Mouse (Mus musculus) testis, adult 2 months (tissue): Measurements from ENCODE around the gene Tbcc. TPM values are rescaled to one million over a fixed set of nuclear protein-coding genes. Genes with fewer than 3 reads are reported as not detected.

Experiments used
- H3K27ac ChIP-seq: fragments of 200-500 bp; 2 replicates; pipeline ENCODE4 v1.5.1; 2012; ENCODE audit warnings: low read depth, low read length; ENCODE audit not compliant: control insufficient read depth, insufficient read depth
- H3K27me3 ChIP-seq: fragments of 200-500 bp; 2 replicates; pipeline ENCODE4 v1.6.1; 2012; ENCODE audit warnings: mild to moderate bottlenecking, low read length, moderate library complexity; ENCODE audit not compliant: control insufficient read depth, insufficient read depth
- H3K36me3 ChIP-seq: fragments of 200-500 bp; 2 replicates; pipeline ENCODE4 v1.6.1; 2012; ENCODE audit warnings: mild to moderate bottlenecking, low read length; ENCODE audit not compliant: control insufficient read depth, insufficient read depth
- H3K4me1 ChIP-seq: fragments of 200-500 bp; 2 replicates; pipeline ENCODE4 v1.6.1; 2012; ENCODE audit warnings: low read length; ENCODE audit not compliant: control insufficient read depth, insufficient read depth
- H3K4me3 ChIP-seq: fragments of 200-500 bp; 2 replicates; pipeline ENCODE4 v1.5.1; 2012; ENCODE audit warnings: low read depth, mild to moderate bottlenecking, low read length, moderate library complexity, mixed read lengths; ENCODE audit not compliant: control insufficient read depth
- CTCF ChIP-seq: fragments of 200-500 bp; IDR thresholded peaks from 2 replicates; pipeline ENCODE4 v1.5.1; 2012; ENCODE audit warnings: low read depth, mild to moderate bottlenecking, inconsistent platforms, low read length, moderate library complexity; ENCODE audit not compliant: control insufficient read depth, insufficient read depth, insufficient replicate concordance
- POLR2A ChIP-seq: fragments of 200-500 bp; IDR thresholded peaks from 2 replicates; pipeline ENCODE4 v1.6.1; 2012; ENCODE audit warnings: low read depth, mild to moderate bottlenecking, inconsistent platforms, low read length, moderate library complexity; ENCODE audit not compliant: control insufficient read depth
- polyA plus RNA-seq: library from polyadenylated mRNA; depleted of rRNA; stranded (reverse); fragments of >200 nt; gene quantifications from 2 replicates; pipeline ENCODE4 v1.2.3, GENCODE M21; 2012

Tbcc gene
- polyA plus RNA-seq, 1 experiment, result 54.5 TPM

GRCm38 (mm10) chr17:46890843-46891594 is 535 bp downstream of the Tbcc start:
- TF ChIP-seq CTCF, result no peak
- TF ChIP-seq POLR2A, result no peak
- H3K4me1 ChIP-seq, result peaks cover 17% of the 10 kb centered on the region
- peaks cover 1% of the 10 kb centered on the region; the same call in 1 of the 2 replicates for H3K36me3 ChIP-seq
- H3K27me3 ChIP-seq, result no peaks in the 10 kb centered on the region
- peak overlapping the region; percentile 97 for H3K27ac ChIP-seq
- peak overlapping the region; percentile 97 for H3K4me3 ChIP-seq

GRCm38 (mm10) chr17:46895426-46895825 is 4.9 kb downstream of the Tbcc start:
- H3K4me3 ChIP-seq, result no peak overlapping the region
- no peak for TF ChIP-seq POLR2A
- TF ChIP-seq CTCF, result no peak
- no peaks in the 10 kb centered on the region for H3K27me3 ChIP-seq
- peaks cover 7% of the 10 kb centered on the region for H3K4me1 ChIP-seq
- H3K36me3 ChIP-seq, result peaks cover 1% of the 10 kb centered on the region; the same call in 1 of the 2 replicates
- H3K27ac ChIP-seq, result no peak overlapping the region; the same call in 1 of the 2 replicates

GRCm38 (mm10) chr17:46897221-46897950 is 6.9 kb downstream of the Tbcc start:
- Histone ChIP-seq H3K27ac (no peak overlapping the region), H3K36me3 (0 out of 2 replicates have a peak, but pooled peaks cover 1% of the 10 kb centered on the region), H3K27me3 (no peaks in the 10 kb centered on the region), H3K4me1 (peaks cover 2% of the 10 kb centered on the region), H3K4me3 (no peak overlapping the region)
- TF ChIP-seq POLR2A (no peak), CTCF (no peak)

- Histone ChIP-seq H3K27me3 (no peaks in the 10 kb centered on the region), H3K4me3 (no peak overlapping the region), H3K36me3 (no peaks in the 10 kb centered on the region), H3K27ac (no peak overlapping the region), H3K4me1 (peaks cover 2% of the 10 kb centered on the region; the same call in 1 of the 2 replicates)
- TF ChIP-seq POLR2A (no peak), CTCF (no peak)
Observed at GRCm38 (mm10) chr17:46900941-46901340, 10.5 kb downstream of the Tbcc start.

- TF ChIP-seq POLR2A (no peak), CTCF (peak; percentile 93; the same call in 1 of the 2 replicates)
- Histone ChIP-seq H3K27ac (no peak overlapping the region), H3K27me3 (no peaks in the 10 kb centered on the region), H3K4me3 (peak overlapping the region; percentile 16; the same call in 1 of the 2 replicates), H3K36me3 (no peaks in the 10 kb centered on the region), H3K4me1 (peaks cover 2% of the 10 kb centered on the region; the same call in 1 of the 2 replicates)
Observed at GRCm38 (mm10) chr17:46903876-46904490, 13.5 kb downstream of the Tbcc start.

- Histone ChIP-seq H3K27ac (peak within 1 kb of the TSS; percentile 65), H3K4me1 (peaks cover 6% of the 10 kb centered on the region), H3K36me3 (no peaks in the 10 kb centered on the region), H3K4me3 (peak within 1 kb of the TSS; percentile 39), H3K27me3 (no peaks in the 10 kb centered on the region)
- TF ChIP-seq POLR2A, result no peak
- no peak for TF ChIP-seq CTCF
Observed at GRCm38 (mm10) chr17:46910186-46910585, 19.7 kb downstream of the Tbcc start, which contains the start of gene Prph2. Prph2 (plus strand) TSS chr17:46910459.

GRCm38 (mm10) chr17:46912331-46912730 is 21.8 kb downstream of the Tbcc start:
- Histone ChIP-seq H3K27me3 (no peaks in the 10 kb centered on the region), H3K4me3 (no peak overlapping the region), H3K27ac (no peak overlapping the region), H3K36me3 (no peaks in the 10 kb centered on the region), H3K4me1 (peaks cover 10% of the 10 kb centered on the region)
- TF ChIP-seq POLR2A (no peak), CTCF (no peak)
